Mouse (Mus musculus) right cerebral cortex, adult 18-20 months (tissue): ENCODE data around the gene Pacsin2.
"Not testable (repeated sequence)": the region's sequence is repeated elsewhere in the genome, so short reads cannot be mapped to it uniquely, and the experiment has no call there.

Source experiments
- DNase-seq: peaks from one replicate; pipeline ENCODE4 v3.0.0; 2022; ENCODE audit warnings: mixed read lengths

The Pacsin2 gene

GRCm38 (mm10) chr15:83478096-83478495, 13.7 kb upstream of the Pacsin2 start:
- DNase-seq: no peak

GRCm38 (mm10) chr15:83476593-83477273, 12.3 kb upstream of the Pacsin2 start:
- no peak for DNase-seq

GRCm38 (mm10) chr15:83474466-83474836, 10.0 kb upstream of the Pacsin2 start:
- DNase-seq: no peak

- DNase-seq: no peak
These were observed 9.5 kb upstream of the Pacsin2 start for GRCm38 (mm10) chr15:83473832-83474465.

- no peak for DNase-seq
These were observed 8.8 kb upstream of the Pacsin2 start for GRCm38 (mm10) chr15:83473251-83473650.

GRCm38 (mm10) chr15:83471476-83471875, 7.1 kb upstream of the Pacsin2 start:
- no peak for DNase-seq

GRCm38 (mm10) chr15:83470443-83470842, 6.0 kb upstream of the Pacsin2 start:
- no peak for DNase-seq

GRCm38 (mm10) chr15:83469279-83469821, 4.9 kb upstream of the Pacsin2 start:
- DNase-seq: no peak

- no peak for DNase-seq
These were observed 3.0 kb upstream of the Pacsin2 start for GRCm38 (mm10) chr15:83467232-83467966.

- DNase-seq: no peak
These were observed 1.9 kb upstream of the Pacsin2 start for GRCm38 (mm10) chr15:83466331-83466730.

- no peak for DNase-seq
These were observed 672 bp upstream of the Pacsin2 start for GRCm38 (mm10) chr15:83464905-83465650.

GRCm38 (mm10) chr15:83463369-83464082, 880 bp downstream of the Pacsin2 start:
- DNase-seq: no peak

GRCm38 (mm10) chr15:83462349-83462748, 2.1 kb downstream of the Pacsin2 start:
- DNase-seq: not testable (repeated sequence)

GRCm38 (mm10) chr15:83460891-83461290, 3.5 kb downstream of the Pacsin2 start:
- no peak for DNase-seq

- no peak for DNase-seq
These were observed 6.9 kb downstream of the Pacsin2 start for GRCm38 (mm10) chr15:83457541-83457940.

- no peak for DNase-seq
These were observed 8.8 kb downstream of the Pacsin2 start for GRCm38 (mm10) chr15:83455637-83456036.

- no peak for DNase-seq
These were observed 9.4 kb downstream of the Pacsin2 start for GRCm38 (mm10) chr15:83455034-83455433.

GRCm38 (mm10) chr15:83454419-83454818, 10.0 kb downstream of the Pacsin2 start:
- no peak for DNase-seq

- DNase-seq: no peak
These were observed 10.5 kb downstream of the Pacsin2 start for GRCm38 (mm10) chr15:83453879-83454278.

- no peak for DNase-seq
These were observed 12.1 kb downstream of the Pacsin2 start for GRCm38 (mm10) chr15:83452219-83452760.

- peak; percentile 29 for DNase-seq
These were observed 12.7 kb downstream of the Pacsin2 start for GRCm38 (mm10) chr15:83451621-83452210.
